Mouse (Mus musculus): ENCODE results near the gene Atxn2.

DNA sequence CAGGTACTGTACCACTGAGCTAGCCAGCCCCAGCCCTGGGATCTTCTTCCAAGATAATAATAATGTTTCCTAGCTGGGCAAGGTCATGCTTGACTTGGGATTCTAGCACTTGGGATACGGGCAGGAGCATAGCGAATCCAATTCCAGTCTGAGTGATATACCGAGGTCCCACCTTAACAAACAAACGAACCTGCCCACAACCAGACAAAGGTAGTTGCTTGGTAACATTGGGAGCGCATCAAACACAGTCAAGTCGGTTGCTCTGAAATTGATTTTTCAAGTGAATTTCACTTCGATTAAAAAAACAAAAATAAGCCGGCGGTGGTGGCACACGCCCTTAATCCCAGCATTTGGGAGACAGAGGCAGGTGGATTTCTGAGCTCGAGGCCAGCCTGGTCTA lies 135.2 kb downstream of the Atxn2 start:
- TF ChIP-seq CTCF (conservative IDR thresholded peaks at IDR 0.05; ENCODE audit: low read length) (no peak), POU5F1 (IDR thresholded peaks at IDR 0.05; ENCODE audit: borderline replicate concordance, low read length) (no peak), NANOG (IDR thresholded peaks at IDR 0.05; ENCODE audit: borderline replicate concordance, low read length) (no peak)
